Mouse (Mus musculus): ENCODE measurements around the gene Carmil3.

The Carmil3 gene

DNA sequence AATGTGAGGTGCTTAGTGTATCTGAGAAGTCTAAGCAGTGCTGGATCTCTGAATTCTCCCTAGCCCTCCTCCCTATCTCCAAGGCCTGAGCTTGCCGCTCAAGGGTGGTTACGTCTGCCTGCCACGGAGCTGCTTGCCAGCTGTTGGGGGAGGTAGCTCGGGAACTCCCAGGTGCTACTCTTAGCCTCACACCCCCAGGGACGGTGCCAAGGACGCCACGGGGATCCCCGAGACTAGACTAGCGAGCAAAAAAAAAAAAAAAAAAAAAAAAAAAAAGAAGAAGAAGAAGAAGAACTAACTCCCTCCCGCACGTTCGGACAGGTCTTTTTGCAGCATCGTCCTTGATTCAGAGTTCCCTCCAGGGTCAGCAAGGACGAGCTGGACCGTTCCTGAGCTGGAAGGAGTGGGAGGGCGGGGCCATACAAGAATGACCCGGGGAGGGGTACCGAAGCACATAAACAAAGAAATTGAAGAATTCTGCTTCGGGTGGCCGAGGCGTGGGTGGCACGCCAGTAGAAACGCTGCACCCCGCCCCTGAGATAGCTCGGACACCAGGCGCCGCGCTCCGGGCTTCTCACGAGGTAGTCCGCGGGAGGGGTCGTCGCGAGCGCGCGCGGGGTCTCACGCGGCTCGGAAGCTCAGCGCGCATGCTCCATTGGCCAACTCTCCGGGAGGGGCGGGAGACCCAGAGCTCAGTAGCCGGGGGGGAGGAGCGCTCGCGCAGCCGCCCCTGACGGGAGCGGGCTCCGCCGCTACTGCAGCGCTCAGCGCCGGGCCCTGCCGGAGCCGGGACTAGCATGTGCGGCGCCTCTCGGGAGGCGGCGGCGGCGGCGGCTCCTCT lies at the start of gene Carmil3:
TSS of gene Carmil3 (plus strand) at position 291 of the 841 bp plus-strand sequence.
- peak; percentile 89 for DNase-seq

DNA sequence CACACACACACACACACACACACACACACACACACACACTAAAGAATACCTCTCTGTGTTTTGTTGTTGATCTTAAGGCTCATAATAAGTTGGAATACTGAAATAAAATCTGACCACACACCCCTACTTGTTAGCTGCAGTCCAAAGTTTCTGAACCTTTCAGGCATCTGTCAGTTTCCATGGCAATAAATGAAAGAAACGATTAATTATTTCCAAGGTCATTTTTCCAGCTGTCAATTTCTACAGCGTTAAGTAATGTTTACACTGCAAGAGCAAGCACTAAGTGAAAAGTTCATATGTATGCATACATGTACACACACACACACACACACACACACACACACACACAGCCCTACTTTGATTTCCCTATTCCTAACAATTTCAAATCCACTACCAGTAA lies 32.8 kb upstream of the Carmil3 start:
- DNase-seq, result no peak

DNA sequence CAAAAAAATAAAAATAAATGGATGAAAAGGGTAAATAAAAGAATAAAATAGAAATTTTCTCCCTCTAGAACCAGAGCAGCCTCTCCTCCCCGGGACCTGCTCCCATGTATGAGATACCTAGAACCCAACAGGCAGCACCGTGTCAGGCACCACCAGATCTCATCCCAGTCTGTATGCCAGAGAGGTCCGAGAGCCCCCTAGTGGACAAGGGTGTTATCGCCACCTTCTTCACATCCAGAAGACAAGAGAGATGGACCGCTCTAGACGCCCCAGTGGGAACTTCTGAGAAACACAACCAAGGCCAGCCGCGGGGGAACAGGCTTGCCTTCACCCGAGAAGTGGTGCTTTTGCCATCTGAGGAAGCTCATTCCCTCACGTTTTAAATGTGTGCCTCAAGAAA lies 32.2 kb upstream of the Carmil3 start:
- DNase-seq, result peak; percentile 33

DNA sequence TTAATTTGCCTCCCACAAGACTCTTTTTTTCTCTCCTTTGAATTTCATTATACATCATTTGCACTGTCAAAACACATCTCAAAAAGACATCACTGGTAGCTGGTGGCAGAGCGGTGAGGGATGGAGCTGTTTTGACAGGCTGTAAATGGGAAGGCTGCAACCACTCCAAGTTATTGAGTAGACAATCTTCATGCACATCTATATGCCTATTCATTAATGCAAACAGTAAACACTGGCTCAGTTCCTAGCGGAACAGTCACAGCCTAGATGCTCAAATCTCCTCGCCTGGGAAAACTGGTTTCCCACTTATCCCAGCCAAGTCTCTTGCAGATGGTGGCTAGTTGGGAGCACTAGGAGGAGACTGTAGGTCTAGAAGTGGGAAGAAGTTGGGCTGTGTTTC lies 31.7 kb upstream of the Carmil3 start:
- DNase-seq, result no peak

DNA sequence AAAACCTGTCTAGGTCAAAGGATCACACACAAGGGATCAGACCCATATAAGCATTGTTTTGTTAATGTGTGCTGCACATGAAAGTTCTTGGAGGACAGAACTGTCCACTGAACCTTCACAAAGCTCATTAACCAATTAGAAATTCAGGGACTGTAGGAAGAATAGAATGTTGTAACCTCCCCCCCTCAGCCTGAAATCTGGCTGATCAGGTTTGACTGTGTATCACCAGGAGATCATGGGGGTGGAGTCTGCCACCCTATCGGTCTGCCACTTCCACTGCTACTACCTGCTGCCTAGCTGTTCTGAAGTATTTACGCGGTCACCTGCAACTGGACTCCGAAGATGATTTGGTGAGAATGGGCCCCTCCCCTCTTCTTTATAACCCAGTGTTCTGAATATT lies 30.7 kb upstream of the Carmil3 start:
- no peak for DNase-seq

DNA sequence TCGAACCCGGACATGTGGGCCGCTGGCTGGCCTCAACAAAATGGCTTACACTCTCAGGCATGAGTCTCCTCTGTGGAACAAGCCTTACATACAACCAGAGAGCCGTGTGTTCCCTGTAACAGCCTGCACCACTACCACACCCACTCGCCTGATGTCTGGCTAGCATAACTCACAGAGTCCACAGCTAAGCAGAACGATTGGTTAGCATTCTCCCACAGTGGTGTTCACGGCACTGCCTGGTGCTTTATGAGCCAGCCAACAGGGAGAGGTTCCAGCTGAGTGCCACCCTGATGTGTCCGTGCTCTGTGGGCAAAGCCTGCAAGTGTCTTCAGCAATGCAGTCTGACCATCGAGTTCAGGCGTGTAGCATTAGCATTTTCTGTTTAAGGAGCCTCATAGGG lies 30.2 kb upstream of the Carmil3 start:
- DNase-seq, result peak; percentile 28

DNA sequence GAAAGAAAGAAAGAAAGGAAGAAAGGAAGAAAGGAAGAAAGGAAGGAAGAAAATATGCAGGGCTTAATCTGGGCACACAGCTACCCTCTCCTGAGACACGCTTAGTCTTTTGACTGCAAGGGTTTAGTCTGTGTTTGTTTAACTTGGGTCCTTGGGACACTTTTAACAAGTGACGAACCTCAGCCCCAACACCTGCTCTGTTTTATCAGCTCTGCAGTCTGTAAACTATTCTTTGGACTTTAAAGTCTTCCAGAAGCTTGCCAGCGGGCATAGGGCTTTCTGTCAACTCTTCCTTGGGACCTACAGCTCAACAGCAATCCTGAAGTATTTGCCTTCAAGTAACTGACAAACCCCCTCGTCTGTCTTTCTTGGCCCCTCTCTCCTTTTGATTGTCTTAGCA lies 28.7 kb upstream of the Carmil3 start:
- DNase-seq, result no peak

DNA sequence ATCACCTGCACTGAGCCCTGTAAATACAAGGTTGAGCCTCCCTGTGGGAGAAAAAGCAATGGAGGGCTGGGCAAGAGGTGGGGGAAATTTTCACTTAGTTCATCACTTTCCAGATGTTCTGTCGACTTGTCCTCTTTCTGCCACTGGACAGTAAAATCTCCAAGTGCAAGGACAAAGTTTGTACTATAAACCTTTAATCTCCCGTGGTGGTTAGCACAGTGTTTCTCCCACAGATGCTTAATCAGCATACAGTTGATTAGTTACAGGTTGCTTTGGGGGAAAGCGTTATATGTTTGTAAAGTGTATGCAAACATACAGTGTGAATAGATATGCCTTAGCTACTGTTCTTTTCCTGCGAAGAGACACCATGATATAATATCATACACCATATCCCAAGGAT lies 24.0 kb upstream of the Carmil3 start:
- DNase-seq, result no peak

DNA sequence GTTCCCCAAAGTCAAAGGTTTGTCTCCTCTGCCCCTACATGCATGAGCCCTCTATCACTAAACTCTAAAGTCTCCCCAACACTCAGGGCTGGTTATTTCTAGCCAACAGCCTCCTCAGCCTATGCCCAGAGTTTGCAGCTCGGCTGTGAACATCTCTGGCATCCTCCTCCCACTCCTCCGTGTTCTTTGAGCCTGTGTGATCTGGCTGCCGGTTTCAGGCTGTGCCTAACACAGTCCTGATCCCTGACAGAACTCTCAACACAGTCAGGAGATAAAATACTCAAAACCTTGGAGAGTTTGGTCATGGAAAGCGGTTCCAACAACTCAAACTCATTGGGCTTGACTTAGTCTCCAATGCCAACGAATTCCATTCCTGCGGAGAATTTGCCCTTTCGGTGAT lies 23.3 kb upstream of the Carmil3 start:
- DNase-seq, result no peak

DNA sequence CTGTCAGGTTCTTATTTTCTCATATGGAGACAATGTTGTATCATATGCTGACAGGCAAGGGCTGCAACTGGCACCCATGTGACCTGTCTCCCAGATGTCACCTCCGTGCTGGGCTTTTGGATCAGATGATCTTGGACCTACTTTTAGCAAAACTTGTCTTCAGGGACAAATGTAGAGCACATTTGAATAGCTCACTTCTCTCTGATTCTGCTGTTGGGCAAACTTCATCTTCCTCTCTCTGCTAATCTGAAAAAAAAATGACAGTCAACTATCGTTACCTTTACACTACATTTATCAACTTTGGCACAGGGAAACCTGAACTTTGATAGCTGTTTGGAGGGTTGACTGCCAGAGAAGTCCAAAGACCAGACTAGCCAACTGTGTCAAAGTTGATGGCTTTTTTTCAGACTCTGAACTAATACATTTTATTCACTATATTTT lies 22.1 kb upstream of the Carmil3 start:
- no peak for DNase-seq

DNA sequence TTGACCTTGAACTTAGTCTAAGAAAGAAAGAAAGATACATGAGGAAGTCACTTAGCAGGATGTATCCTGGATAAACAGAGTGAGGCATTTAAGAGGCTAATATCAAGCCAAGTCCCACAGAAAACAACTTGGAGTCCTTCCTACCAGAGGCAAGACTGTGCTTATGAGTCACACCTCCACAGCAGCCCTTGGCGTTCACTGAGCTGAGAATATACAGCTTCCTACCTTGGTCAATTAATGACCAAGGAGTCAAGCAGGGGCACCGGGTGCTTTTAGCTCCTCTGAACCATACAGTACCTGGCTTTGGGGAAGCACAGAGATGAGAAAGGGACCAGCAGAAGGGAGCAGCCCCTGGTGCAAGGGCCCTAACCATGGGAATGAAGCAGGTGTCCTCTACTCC lies 21.4 kb upstream of the Carmil3 start:
- no peak for DNase-seq

DNA sequence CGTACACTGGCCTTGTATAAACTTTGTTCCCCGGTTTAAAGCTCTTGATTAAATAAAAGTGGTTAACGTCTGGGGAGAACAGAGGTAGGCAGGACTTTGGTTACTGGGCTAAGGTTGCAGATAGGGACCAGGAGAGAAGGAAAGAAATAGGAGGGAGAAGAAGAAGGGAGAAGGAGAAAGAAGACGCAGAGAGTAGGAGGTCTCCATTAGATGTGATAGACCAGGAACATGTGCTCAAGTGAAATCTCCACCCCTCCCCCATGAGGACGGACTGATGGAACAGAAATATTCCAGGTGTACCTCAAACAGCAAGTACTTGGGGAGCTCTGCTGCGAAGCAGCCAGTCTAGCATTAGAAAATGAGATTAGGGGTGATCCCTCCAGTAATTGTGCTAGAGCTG lies 20.6 kb upstream of the Carmil3 start:
- DNase-seq, result no peak

DNA sequence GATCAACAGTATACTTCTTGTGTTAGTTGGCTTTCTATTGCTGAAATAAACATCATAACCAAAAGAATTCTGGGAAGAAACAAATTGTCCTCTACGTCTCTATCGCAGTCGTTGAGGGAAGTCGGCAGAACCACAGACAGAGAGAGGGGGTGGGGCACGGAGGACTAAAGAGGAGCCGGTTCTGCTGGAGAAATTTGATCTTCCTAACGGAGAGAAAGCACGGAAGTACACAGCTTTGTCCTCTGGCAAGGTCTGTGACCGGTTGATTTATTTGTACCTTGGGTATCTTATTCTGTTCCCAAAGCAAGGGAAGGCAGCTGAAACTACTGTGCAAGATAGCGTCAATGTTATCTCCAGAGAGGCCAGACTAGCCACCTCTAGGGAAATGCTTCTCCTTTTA lies 19.6 kb upstream of the Carmil3 start:
- DNase-seq, result no peak

DNA sequence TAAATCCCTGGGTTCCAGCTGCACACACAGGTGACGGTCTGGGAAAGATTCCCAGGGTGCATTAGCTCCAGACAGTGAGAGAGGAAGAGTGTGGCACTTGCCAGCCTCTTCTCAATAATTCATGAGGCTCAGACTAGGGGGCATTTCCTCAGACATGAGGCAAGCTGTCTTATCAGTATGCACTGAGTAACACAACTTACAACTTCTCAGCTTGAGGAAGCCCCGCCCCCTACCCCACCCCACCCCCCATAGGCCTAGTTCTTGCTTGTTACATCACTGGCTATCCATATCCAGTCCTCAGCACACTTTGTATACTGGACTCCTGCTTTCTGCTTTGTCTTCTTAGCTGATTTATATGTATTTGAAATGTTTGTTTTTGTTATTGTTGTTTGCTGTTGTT lies 14.8 kb upstream of the Carmil3 start:
- no peak for DNase-seq

DNA sequence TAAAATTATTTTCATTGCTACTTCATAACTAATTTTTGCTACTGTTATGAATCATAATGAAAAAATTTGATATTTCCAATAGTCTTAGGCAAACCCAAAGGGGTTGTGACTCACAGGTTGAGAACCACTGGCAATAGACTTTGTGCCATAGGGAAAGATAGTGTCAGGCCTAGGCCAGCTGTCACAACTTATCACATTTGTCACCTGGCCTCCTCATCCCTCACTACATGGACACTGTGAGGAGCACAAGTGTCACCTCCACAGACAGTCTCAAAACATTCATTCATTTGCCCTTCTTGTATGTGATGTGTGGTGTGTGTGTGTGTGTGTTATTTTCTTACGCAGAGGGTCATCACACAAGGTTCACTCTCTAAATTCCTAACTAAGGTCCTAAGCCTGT lies 13.0 kb upstream of the Carmil3 start:
- no peak for DNase-seq

DNA sequence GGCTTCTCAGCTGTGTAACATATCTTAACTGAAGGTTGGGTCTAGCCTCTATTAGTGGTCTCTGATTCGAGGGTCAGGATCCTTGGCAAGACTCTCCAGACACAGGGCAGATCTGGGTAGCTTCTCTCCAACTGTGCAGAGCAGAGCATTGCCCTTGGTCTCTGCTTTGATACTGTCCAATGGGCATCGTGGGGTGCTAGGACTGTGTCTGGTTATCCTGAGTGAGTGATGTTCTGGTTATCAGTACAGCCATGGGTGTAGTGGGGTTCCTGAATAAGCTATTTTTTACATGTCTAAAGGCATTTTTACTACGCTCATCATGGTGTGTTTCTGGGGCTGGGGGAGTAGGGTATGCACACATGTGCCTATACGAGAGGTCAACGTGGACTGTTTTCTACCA lies 12.6 kb upstream of the Carmil3 start:
- DNase-seq, result no peak

DNA sequence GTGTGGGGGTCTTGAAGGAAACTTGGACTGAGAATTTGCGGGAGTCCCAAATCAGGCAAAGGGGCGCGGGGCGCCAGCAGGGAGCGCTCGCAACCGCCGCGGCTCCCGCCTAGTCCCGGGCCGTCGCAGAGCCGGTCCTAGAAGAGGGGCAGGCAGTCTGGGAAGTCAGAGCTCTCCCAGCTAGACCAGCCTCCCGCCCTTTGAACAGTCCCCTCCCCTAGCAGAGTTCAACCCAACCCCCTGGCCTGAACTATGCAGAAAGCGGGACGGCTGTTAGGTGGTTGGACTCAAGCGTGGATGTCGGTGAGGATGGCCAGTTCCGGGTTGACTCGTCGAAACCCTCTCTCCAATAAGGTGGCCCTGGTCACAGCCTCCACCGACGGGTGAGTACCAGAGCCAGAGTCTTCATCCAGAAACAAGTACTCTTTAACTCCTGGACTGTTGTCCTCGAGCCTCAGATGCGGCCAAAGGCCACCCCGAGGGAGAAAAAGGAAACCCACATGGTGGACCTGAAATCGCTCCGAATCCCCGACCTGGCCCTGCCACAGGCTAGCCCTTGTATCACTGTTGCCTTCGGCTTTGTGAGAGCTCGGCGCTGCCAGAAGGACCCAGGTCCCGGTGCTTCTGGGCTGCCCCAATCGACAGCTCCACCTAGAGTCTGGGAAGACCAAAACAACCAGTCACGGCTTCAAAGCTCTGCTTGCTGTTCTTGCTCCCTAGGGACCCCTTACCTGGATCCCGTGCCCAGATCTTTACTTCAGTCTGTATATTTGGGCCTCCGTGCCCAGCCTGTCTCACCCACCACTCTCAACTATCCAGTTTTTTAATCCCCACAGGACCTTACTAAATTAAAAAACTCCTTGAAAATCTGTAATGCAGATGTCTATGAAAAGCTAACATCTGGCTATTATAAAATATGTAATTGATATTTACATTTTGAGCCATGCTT lies 11.5 kb upstream of the Carmil3 start, which contains the start of gene Dhrs4:
TSS of gene Dhrs4 (plus strand) at position 108 of the 949 bp plus-strand sequence.
- DNase-seq, result peak; percentile 72

DNA sequence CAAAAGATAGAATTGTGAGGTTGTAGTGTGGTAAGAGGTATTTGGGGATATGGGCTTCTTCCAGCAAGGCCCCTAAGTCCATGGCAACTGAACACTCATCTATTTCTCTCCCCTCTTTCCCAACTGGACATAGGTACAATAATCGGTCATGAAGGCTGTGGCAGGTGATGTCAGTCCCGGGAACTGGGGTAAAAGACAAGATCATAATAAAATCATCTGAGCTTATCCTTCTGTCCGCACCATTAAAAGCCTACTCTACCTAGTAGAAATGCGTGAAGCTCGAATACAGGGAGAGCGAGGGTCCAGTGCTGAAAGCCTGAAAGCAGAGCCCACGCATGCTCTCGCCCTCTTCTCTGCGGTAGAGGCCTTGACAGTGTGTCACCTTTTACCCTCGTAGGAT lies 10.8 kb upstream of the Carmil3 start:
- DNase-seq, result no peak

DNA sequence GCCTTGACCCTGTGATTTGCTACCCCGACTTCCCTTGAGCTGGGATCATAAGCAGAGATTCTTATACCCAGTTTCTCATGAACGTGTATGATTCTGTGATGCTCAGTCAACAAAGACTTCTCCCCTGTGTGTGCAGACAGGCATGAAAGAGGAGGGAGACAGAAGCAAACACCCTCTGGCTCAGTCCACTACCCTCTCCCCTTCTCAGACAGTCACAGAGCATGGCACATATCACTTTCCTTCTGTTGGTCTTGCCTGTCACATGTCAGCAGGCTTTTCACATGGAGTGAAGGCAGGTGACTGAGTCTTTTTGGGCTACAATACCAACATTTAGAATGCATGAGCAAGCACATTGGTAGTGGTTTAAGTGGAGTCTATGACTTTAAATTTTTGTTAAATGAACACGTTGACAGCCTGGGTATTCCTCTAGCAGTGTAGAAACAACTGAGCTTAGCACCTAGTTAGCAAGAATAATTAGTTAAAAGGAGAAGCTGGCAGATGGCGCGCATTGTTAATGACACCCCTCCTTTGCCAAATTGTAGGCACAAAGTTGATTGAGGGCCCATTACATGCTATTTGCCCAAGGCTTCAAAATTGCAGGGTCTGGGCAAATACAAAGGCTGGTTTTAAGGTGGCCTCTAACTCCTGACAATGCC lies 5.9 kb upstream of the Carmil3 start:
- no peak for DNase-seq

DNA sequence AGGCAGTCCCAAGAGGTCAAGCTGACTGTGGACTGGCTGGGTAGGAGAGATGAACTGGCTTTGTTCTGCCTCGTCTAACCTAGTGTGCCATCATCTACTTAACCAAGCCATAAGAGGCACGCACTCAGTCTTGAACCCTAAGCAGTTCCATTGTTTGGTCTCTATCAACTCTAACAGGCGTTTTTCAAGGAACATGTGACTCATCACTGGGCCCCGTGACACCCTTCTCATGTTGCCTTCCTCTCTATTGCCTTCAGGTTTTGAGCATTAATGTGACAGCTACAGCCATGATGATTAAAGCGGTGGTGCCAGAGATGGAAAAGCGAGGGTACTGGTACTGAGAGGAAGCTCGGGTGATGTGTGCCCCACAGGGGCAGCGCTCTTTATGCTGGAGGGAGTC lies 3.6 kb upstream of the Carmil3 start:
- no peak for DNase-seq

DNA sequence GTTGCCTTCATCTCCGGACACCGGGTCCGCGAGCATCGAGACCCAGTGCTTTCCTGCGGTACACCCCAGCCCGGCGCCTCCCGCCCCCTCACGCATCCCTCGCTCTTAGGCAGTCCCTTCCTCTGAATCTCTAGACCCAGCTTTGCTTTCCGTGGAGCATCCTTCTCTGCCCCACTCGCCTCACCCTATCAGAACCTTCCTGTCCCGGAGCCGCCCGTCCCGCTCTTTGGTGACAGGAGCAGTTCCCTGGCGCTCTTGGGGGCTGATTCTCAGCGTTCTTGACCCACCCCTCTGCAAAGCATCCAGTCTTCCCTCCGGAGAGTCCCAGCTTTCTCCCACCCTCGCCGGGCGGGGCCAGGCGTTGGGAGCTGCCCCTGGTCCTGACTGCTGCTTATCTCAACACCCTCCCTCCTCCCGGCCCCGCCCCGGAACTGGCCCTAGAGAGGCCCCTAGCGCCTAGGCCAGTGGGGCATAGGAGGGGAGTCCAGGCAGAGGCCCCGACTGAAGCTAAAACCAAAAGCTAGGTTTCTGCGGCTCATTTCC lies 911 bp downstream of the Carmil3 start:
- DNase-seq, result peak; percentile 58

DNA sequence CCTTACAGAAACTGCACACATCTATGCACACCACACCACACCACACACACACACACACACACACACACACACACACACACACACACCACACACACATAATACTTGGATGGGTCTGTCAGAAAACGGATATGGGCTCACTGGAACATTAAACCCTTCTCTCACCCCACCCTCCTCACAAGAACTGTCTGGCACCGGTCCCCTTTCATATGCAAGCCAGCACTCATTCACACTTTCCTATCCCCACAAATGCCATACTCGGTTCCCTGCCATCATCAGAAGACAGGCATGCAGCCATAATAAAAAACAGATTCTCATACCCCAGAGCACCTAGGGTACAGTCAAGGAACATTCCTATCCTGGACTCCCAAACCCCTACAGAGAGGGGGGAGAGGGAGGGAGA lies 1.7 kb downstream of the Carmil3 start:
- DNase-seq, result no peak

Data from right cerebral cortex, postnatal 25 days (tissue).